23 mouse cellular contexts compared by ENCODE assay signal in genomic region chr13:21013659-21014058, GRCm38 (mm10).
"Had no signal": no experiment of that assay in that cellular context is flagged by ENCODE, and none has a peak within 500 bp of the region (broad histone marks: within the 10 kb centered on the region; RNA-seq: fewer than 3 reads in every experiment).

No protein-coding gene starts in this region.

- H3K4me1 ChIP-seq: heart, embryonic 10.5 days; hindbrain, embryonic 13.5 days; hindbrain, embryonic 15.5 days; kidney, embryonic 15.5 days; limb, embryonic 13.5 days; limb, embryonic 15.5 days; liver, embryonic 12.5 days had no signal

- H3K9me3 ChIP-seq: heart, embryonic 10.5 days; hindbrain, embryonic 13.5 days; hindbrain, embryonic 15.5 days; kidney, embryonic 15.5 days; limb, embryonic 13.5 days; limb, embryonic 15.5 days; liver, embryonic 12.5 days had no signal

- H3K4me3 ChIP-seq: heart, adult 2 months; heart, embryonic 10.5 days; hindbrain, embryonic 13.5 days; hindbrain, embryonic 15.5 days; kidney, embryonic 15.5 days; limb, embryonic 13.5 days; limb, embryonic 15.5 days; liver, embryonic 12.5 days had no signal

- ATAC-seq: hindbrain, postnatal 0 days; intestine, embryonic 16.5 days; liver, embryonic 12.5 days had no signal

- H3K4me2 ChIP-seq: hindbrain, embryonic 13.5 days; hindbrain, embryonic 15.5 days; kidney, embryonic 15.5 days; limb, embryonic 13.5 days; limb, embryonic 15.5 days; liver, embryonic 12.5 days had no signal

- H3K27me3 ChIP-seq: hindbrain, embryonic 13.5 days; hindbrain, embryonic 15.5 days; kidney, embryonic 15.5 days; limb, embryonic 13.5 days; limb, embryonic 15.5 days; liver, embryonic 12.5 days had no signal

- H3K36me3 ChIP-seq: heart, embryonic 10.5 days; hindbrain, embryonic 13.5 days; hindbrain, embryonic 15.5 days; kidney, embryonic 15.5 days; limb, embryonic 13.5 days; limb, embryonic 15.5 days; liver, embryonic 12.5 days had no signal

- DNase-seq: gastrocnemius, postnatal 14 days; gastrocnemius, postnatal 36 days; heart, adult 11 months; heart, adult 2 months; heart, postnatal 10 days; kidney, adult 11 months; kidney, adult 2 months; kidney, adult 9 months; kidney, postnatal 14 days; kidney, postnatal 36 days; layer of hippocampus, adult 9-11 months; layer of hippocampus, postnatal 36 days; left cerebral cortex, postnatal 4 days had no signal

- H3K27ac ChIP-seq: heart, adult 2 months; heart, embryonic 10.5 days; hindbrain, embryonic 13.5 days; hindbrain, embryonic 15.5 days; hindbrain, postnatal 0 days; kidney, embryonic 15.5 days; kidney, postnatal 0 days; limb, embryonic 13.5 days; limb, embryonic 15.5 days; liver, embryonic 12.5 days had no signal

- H3K9ac ChIP-seq: hindbrain, embryonic 13.5 days; hindbrain, embryonic 15.5 days; kidney, embryonic 15.5 days; limb, embryonic 13.5 days; limb, embryonic 15.5 days; liver, embryonic 12.5 days had no signal
